Mouse (Mus musculus) lung, postnatal 36 days (tissue): ENCODE measurements around the gene Itpripl2.

Experiments used
- DNase-seq: peaks from one replicate; pipeline ENCODE4 v3.0.0; 2022; ENCODE audit warnings: mixed read lengths

Itpripl2 gene

GRCm38 (mm10) chr7:118491431-118492147 lies at the start of gene Itpripl2:
Itpripl2 (minus strand) TSS chr7:118491975.
- DNase-seq: peak; percentile 92

DNA sequence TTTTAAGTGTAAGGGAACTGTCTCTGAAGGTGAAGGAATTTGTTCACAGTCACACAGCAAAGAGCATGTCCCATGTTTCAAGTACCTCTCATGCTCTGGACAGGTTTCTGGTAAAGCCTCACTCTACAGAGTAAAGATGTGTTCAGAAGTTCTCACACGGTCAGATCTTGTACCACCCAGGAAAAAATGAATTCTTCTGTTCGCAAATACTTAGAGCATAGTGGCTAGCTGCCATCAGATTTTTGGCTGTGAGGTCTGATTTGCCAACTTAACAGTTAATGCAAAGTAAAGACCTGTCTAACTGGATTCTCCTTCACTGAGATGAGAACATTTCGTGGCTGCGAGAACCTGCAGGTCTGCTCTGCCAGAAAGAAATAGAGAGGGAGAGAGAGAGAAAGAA lies 43.3 kb upstream of the Itpripl2 start:
- DNase-seq: peak; percentile 73

DNA sequence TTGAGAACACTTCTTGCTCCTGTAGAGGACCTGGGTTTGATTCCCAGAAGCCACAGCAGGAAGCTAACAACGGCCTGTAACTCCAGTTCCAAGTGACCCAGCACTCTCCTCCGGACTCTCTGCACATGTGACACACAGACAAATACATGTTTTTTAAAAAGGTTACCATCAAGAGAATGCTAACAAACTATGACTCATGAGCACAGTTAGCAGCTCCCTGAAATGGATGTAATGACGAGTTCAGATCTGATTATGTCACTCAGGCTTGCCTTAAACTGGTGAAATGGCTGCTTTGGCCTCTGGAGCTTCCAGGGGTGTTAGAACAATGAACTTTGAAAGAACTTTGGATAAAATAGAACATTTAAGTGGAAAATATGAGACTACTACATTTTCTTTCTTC lies 42.6 kb upstream of the Itpripl2 start:
- no peak for DNase-seq

DNA sequence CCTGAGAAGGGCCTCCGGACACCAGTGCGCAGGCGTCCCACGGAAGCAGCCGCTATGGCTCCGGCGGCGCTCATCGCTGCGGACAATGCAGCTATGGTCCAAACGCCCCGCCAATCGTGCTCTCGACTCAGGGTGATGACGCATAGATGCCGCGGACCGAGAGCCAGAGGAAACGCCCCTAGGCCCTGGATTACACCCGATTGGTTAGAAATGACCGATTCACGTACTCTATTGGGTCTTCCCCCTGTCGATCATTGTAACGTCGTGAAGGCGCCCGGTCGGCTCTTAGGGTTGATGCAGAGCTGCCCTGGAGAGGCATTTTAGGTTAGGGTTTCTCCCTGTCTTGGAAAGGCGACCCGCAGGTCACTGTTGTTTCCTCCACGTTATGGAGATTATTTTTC lies 41.4 kb upstream of the Itpripl2 start, which contains the start of gene Coq7:
Gene Coq7 (minus strand): TSS at position 179 of the 401 bp plus-strand sequence.
- DNase-seq: peak; percentile 98

GRCm38 (mm10) chr7:118532519-118533177 lies 40.9 kb upstream of the Itpripl2 start:
- DNase-seq: peak; percentile 99

DNA sequence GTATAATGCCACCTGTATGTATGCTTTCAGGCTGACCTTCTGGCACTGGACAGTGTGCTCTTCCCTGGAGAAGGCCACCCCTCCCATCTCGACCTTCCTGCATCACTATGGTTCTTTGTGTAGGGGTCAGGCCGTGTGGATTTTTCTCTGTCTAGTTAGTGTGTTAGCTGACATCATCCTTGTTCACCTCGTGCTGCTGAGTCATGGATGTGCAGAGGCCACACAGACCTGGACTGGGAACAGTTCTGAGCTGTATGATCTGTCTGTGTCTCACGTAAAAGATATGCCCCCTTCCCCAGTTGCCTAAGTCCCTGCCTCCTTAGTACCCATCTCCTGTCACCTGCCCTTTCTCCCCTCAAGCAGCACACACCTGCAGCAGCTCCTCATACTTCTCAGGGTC lies 35.2 kb upstream of the Itpripl2 start:
- no peak for DNase-seq

DNA sequence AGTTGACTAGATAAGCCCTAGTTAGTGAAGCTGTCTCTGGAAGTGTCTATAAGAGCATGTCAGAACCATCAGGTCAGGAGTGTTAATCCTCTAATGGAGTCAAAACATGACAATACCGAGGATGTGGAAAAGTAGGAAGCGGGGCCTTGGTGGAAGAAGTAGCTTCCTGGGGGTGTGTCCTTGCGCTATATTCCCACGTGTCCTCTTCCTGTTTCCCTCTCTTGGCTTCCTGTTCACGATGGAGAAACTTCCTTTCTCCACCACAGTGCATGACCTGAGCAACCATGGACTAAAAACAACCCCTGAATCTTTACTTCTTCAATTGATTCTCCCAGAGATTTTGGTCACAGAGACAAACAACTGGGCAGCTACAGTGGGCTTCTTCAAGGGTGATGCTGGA lies 30.3 kb upstream of the Itpripl2 start:
- no peak for DNase-seq

DNA sequence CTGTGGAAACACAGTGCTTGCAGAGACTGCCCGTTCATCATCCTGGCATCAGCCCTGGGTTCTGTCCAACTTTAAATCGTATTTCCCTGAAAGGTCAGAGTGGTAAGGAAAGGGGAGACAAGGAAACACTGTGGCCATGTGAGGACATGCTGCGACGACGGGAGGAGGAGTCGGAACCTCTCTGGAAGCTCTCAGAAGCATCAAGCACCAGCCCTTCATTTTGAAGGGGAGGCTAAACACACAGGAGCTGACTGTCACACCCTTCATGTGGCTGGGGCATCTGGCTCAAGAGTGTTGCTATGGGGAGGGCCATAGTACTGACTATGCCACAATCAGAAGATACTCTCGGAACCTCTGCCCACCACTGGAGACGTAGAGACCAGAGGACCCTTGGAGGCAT lies 27.9 kb upstream of the Itpripl2 start:
- DNase-seq: peak; percentile 59

DNA sequence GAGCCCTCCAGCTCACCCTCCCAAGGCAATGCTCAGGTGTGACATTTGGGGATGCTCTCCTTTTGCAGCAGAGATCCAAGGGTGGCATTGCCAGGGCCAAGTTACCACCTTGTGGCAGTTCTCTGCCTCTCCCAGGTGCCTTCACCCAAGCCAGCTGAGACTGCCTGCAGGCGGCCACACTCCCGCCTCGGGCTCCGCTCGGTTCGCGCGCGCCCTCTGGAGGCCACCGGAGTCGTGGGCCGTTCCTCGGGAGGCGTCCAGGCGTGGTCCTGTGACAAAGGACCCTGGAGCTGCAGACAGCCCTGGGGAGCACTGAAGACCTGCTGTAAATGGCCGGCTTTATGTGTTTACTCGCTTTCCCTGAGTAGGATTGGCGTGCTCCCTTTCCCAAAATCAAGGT lies 26.9 kb upstream of the Itpripl2 start:
- DNase-seq: peak; percentile 84

- DNase-seq: peak; percentile 60
Measured at GRCm38 (mm10) chr7:118517819-118518218, 26.0 kb upstream of the Itpripl2 start.

DNA sequence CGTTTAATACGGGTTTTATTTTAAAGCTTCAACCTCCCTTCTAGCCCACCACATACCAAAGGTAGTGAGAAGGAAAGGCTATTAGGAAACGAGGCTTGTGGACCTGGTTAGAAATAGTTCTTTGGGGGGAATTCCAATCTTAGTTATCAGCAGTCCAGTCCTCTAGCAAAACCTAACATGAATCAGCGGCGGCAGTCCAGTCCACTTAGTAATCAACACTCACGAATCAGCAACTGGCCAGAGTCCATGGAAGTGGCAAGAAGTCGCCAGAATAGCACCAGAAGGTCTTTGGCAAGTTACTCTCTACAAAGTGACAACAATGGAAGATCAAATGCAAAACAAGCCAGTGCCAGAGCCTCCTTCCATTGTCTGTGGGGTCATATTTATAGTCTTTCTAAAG lies 16.8 kb upstream of the Itpripl2 start:
- no peak for DNase-seq

DNA sequence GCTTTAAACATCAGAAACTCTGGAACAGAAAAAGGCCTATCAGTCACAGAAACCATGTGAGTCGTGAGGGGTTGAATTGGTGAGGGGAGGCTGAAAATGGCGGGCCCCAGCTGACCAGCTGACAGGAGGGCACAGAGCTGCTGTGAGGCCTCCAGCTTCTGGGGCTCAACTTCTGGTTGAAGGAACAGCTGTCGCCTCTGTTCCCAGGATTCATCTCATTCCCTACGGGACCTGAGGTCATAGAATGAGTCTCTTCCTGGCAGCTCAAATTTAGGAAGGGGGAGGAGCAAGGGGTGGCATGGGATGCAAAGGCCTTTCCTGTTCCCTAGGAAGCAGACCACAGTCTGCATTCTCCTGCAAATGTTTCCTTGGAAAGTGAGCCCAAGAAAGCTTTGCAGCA lies 12.1 kb upstream of the Itpripl2 start:
- DNase-seq: no peak

DNA sequence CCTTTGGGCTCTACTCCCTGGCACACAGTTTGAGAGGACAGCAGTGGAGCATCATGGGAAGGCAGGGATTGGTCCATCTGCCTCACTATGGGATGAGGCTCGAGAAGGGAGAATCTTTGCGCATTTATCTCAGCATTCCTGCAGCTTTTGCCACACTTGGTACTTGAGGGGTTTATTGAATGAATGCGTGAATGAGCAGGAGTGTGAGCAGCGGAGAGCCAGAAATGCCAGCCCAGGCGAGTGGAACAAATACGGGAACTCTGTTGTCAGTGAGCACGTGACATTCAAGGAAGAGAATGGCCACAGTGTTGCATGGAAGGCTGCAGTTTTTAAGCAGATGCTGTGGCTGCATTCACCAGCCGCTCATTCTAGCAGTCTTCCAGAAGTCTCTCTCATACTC lies 10.6 kb upstream of the Itpripl2 start:
- DNase-seq: no peak

- no peak for DNase-seq
Measured at GRCm38 (mm10) chr7:118499784-118500435, 8.1 kb upstream of the Itpripl2 start.

DNA sequence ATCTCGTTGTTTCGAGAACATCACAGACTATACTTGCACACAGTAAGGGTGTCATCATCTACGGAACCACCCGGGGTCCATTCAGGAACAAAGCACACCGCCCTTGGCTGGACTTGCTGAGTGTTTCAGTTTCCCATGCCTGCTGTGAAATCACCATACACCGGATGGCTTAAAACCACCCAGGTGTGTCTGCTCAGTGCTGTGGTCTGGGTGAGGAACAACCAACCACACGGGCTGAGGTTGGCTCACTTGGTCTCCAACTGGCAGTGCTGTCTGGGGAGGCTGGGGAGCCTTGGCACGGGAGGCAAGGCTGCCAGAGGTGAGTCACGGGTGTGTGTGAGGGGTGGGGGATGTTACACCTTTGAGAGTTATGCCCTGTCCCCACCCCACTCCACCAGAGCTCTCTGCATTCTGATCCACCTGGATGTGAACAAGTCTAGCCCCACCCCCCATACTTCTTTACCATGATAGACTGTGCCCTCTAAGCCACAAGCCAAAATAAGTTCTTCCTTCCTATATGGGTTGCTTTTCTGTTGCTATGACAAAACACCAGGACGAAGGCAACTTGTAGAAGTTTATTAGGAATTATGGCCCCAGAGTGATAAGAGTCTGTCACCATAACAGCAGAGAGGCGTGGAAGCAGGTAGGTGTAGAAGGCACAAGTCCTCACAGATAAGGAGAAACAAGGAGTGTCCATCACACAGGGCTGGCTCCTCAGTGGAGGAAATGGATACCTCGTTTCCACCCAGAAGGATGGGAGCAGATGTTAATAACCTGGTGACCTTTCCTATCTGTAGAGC lies 7.4 kb upstream of the Itpripl2 start:
- no peak for DNase-seq

DNA sequence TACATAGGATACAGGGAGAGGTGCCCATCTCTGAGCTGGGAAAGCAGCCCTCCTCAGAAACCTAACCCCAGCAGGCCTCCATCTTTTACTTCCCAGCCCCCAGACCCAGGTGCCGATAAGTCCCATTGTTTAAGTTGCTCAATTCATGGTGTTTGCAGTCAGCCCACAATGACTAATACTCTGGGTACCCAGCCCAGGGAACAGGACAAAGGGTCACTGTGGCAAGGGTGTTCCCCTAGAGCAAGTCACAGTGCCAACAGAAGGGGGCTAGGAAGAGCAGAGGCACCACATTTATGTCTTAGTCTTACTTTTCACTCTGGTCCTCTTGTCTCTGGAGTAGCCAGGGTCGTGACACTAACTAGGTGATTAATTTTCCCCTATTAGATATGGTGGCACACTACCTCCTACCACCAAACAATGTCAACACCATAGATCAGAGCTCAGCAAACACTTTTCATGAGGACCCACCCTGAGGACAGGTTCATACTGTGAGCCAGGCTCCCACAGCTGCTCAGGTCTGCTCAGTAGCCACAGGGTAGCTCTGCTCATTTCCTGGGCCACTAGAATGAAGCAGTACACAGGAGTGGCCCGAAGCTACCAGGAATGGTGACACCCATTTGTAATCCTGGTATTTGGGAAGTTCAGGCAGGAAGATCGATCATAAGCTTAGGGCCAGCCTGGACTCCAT lies 3.3 kb upstream of the Itpripl2 start:
- no peak for DNase-seq

- DNase-seq: peak; percentile 75
Measured at GRCm38 (mm10) chr7:118493892-118494291, 2.1 kb upstream of the Itpripl2 start.

GRCm38 (mm10) chr7:118490666-118491430 lies 927 bp downstream of the Itpripl2 start:
- DNase-seq: peak; percentile 59

DNA sequence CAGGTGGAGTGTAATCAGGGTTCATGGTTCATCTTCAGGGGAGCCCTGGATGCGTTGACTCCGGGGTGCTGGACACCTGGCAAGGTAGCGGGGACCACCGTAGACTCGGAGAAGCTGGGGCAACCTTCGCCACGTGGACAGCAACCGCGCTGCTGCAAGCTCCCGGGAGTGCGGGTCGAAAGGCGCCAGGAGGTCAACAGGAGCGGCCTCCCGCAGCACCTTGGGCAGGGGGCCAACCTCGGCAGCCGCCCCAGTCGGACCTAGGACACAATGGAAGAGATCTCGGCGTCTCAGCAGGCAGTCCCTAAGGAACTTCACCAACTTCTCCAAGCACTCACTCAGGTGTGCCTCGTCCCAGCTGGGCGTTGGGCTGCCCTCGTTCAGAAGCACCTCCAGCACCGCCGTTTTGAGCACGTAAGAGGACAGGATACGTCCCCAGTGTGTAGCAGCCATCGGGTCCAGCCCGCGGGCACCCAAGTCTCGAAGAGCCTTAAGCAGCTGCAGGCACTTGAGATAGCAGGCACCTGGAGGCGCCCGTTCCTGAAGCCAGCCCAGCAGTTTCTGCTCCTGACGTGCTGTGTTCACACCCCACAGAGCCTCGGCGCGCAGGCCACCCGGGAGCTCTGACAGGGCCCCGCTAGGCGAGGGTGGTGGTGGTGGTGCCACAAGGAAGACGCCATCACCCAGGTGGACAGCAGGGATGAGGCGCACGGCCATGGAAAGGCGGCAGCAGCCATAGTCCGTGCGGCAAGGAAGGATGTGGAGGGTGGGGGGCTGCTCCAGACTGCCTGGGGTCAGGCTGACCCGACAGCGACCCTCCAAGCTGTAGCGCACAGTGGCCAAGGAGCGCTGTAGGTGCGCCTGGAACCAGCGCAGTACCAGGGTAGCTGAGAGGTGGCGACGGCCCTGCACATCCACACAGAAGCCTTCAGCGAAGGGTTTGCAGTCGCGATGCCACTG lies 1.8 kb downstream of the Itpripl2 start:
- peak; percentile 28 for DNase-seq

DNA sequence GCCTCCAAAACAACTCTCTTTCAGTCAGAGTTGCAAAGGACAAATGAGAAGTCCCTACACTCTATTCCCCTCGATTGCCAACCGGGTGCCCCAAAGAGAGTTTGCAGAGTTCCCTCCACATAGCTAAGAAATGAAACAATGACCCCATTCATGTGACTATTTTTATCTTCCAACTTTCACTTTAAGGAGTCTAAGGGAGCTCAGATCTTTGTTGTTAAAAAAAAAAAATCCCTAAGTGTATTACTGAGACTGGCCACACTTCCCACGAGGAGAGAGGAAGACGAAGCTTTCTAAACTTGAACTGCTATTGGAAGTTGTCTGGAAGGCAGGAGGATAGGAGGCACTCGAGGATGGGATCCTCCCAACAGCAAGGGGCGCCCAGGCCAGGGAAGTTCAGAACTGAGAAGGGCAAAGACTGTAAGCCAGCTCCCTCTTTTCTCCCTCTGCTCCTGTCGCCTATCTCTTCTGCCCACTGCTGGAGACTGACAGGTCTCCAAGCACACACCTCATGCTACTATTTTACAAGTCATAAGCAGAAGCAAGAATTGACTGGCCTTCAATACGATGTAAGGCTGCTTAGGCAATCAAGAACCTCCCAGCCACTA lies 3.6 kb downstream of the Itpripl2 start:
- no peak for DNase-seq
